Mouse (Mus musculus) intestine, embryonic 14.5 days (tissue): Measurements from ENCODE around the gene Ntm. TPM values are rescaled to one million over a fixed set of nuclear protein-coding genes. Genes with fewer than 3 reads are reported as not detected.

ENCODE experiments used
- ATAC-seq: fragments of 200-750 bp; cut with Nextera tagmentation; replicated peaks from 2 replicates; pipeline ENCODE4 v1.8.0; 2017; ENCODE audit warnings: low read depth, moderate number of reproducible peaks, moderate TSS enrichment, moderate library complexity; ENCODE audit not compliant: low FRiP score, low TSS enrichment
- DNase-seq: peaks from one replicate; pipeline ENCODE4 v3.0.0-alpha.2; 2018; ENCODE audit warnings: low spot score
- H3K27ac ChIP-seq: fragments of 300-500 bp; sonication (generic); 2 replicates; pipeline ENCODE4 v1.5.1; 2014; ENCODE audit warnings: low read depth, mild to moderate bottlenecking, control low read depth
- H3K27me3 ChIP-seq: fragments of 300-500 bp; sonication (generic); replicated peaks from 2 replicates; pipeline ENCODE4 v1.6.1; 2014; ENCODE audit warnings: low read length, control low read depth; ENCODE audit not compliant: control insufficient read depth, insufficient read depth
- H3K36me3 ChIP-seq: fragments of 300-500 bp; sonication (generic); 2 replicates; pipeline ENCODE4 v1.6.1; 2014; ENCODE audit warnings: low read length, control low read depth; ENCODE audit not compliant: control insufficient read depth, insufficient read depth
- H3K4me1 ChIP-seq: fragments of 300-500 bp; sonication (generic); replicated peaks from 2 replicates; pipeline ENCODE4 v1.6.1; 2014; ENCODE audit warnings: low read length, control low read depth, mixed read lengths; ENCODE audit not compliant: control insufficient read depth, insufficient read depth
- H3K4me2 ChIP-seq: fragments of 300-500 bp; sonication (generic); 2 replicates; pipeline ENCODE4 v1.6.1; 2014; ENCODE audit warnings: low read length
- H3K4me3 ChIP-seq: fragments of 300-500 bp; sonication (generic); 2 replicates; pipeline ENCODE4 v1.5.1; 2014; ENCODE audit warnings: low read depth, low read length, control low read depth, mixed read lengths
- H3K9ac ChIP-seq: fragments of 300-500 bp; sonication (generic); 2 replicates; pipeline ENCODE4 v1.6.1; 2014; ENCODE audit warnings: mild to moderate bottlenecking, low read length
- H3K9me3 ChIP-seq: fragments of 300-500 bp; sonication (generic); 2 replicates; pipeline ENCODE4 v1.6.1; 2016; ENCODE audit warnings: low read length, control low read depth; ENCODE audit not compliant: control insufficient read depth
- WGBS: fragments of 180-500 bp; shearing (Covaris S2); extraction: QIAGEN DNeasy Blood & Tissue Kit; methylation state at CpG from one replicate; pipeline ENCODE4 v1.1.7; 2014; 5-methylcytosine and 5-hydroxymethylcytosine counted together
- polyA plus RNA-seq: library from polyadenylated mRNA; unstranded; fragments of >200 nt; fragmentation: Nextera tagmentation; extraction: Ambion mirVana; gene quantifications from 2 replicates; pipeline ENCODE4 v1.2.1, GENCODE M21; 2014

Ntm gene
- polyA plus RNA-seq, 1 experiment from 2014 or later = 11.6 TPM

GRCm38 (mm10) chr9:29866824-29867223, 96.1 kb downstream of the Ntm start:
- no peak for ATAC-seq
- no peak overlapping the region for H3K9ac ChIP-seq
- H3K4me3 ChIP-seq = no peak overlapping the region
- no peak overlapping the region for H3K4me2 ChIP-seq
- no peaks in the 10 kb centered on the region for H3K9me3 ChIP-seq
- H3K27ac ChIP-seq = no peak overlapping the region
- DNase-seq = no peak
- no peaks in the 10 kb centered on the region for H3K4me1 ChIP-seq
- no peaks in the 10 kb centered on the region for H3K27me3 ChIP-seq
- no peaks in the 10 kb centered on the region for H3K36me3 ChIP-seq
- 54% methylated on average over 3 of the region's 3 CpGs for WGBS

DNA sequence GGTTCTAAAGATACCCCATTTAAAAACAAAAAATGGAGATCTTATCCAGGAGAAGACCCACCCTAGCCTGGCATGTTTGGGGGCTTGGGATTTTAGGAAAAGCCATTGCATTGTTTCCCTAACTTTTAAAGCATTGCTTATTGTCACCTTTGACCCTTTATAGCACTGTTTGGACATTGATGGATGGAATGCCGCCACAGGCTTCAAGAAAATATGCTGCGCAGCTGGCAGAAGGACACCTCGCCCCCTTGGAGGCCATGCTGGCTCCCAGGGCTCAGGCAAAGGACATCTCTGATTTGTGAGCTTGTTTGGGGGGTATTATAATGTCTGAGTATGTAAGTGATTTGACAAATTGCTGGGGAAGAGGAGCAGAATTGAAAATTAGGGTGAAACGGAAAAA, 96.8 kb downstream of the Ntm start:
- Histone ChIP-seq H3K4me1 (no peaks in the 10 kb centered on the region), H3K4me3 (no peak overlapping the region), H3K9me3 (no peaks in the 10 kb centered on the region), H3K9ac (no peak overlapping the region), H3K27ac (no peak overlapping the region), H3K36me3 (no peaks in the 10 kb centered on the region), H3K27me3 (no peaks in the 10 kb centered on the region), H3K4me2 (no peak overlapping the region)
- ATAC-seq (no peak), DNase-seq (no peak)
- 42% methylated on average over 4 of the region's 4 CpGs for WGBS

DNA sequence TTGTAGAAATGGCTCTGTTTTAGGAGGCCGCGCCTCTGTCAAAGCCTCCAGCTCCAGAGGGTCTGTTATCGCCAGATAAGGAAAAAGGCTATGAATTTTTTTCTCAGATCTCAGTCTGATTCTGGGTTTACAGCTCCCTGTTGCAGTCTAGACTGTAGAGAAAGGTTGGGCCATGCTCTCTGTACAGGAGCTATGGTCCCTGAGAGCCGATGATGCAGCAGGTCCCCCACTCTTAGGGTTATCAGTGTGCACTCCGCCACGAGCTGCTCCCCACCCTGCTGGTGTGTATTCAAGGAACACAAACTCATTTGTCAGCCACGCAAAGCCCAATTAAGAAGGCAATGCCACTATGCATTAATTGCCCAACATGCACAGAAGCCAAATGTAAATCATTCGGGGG, 97.4 kb downstream of the Ntm start:
- DNase-seq = no peak
- Histone ChIP-seq H3K9me3 (no peaks in the 10 kb centered on the region), H3K36me3 (no peaks in the 10 kb centered on the region), H3K4me3 (no peak overlapping the region), H3K27me3 (no peaks in the 10 kb centered on the region), H3K4me1 (no peaks in the 10 kb centered on the region), H3K9ac (no peak overlapping the region), H3K27ac (no peak overlapping the region), H3K4me2 (no peak overlapping the region)
- ATAC-seq = no peak
- WGBS = 61% methylated on average over 8 of the region's 8 CpGs

- no peaks in the 10 kb centered on the region for H3K27me3 ChIP-seq
- H3K9ac ChIP-seq = no peak overlapping the region
- no peak overlapping the region for H3K27ac ChIP-seq
- no peak overlapping the region for H3K4me3 ChIP-seq
- WGBS = 18% methylated on average over 1 of the region's 1 CpGs
- H3K4me1 ChIP-seq = no peaks in the 10 kb centered on the region
- no peak overlapping the region for H3K4me2 ChIP-seq
- ATAC-seq (no peak), DNase-seq (no peak)
- H3K9me3 ChIP-seq = no peaks in the 10 kb centered on the region
- H3K36me3 ChIP-seq = no peaks in the 10 kb centered on the region
These were observed 98.1 kb downstream of the Ntm start for GRCm38 (mm10) chr9:29864886-29865285.

GRCm38 (mm10) chr9:29862408-29862807, 100.5 kb downstream of the Ntm start:
- WGBS = 69% methylated on average over 5 of the region's 5 CpGs
- no peak overlapping the region for H3K27ac ChIP-seq

GRCm38 (mm10) chr9:29859256-29860048, 103.5 kb downstream of the Ntm start:
- Histone ChIP-seq H3K4me1 (no peaks in the 10 kb centered on the region), H3K9me3 (no peaks in the 10 kb centered on the region), H3K27ac (no peak overlapping the region), H3K9ac (no peak overlapping the region), H3K27me3 (no peaks in the 10 kb centered on the region), H3K4me2 (no peak overlapping the region), H3K4me3 (no peak overlapping the region), H3K36me3 (no peaks in the 10 kb centered on the region)
- DNase-seq = no peak
- ATAC-seq = no peak
- WGBS = 90% methylated on average over 6 of the region's 6 CpGs

More at GRCm38 (mm10) chr9:29862408-29862807, 100.5 kb downstream of the Ntm start:
- Histone ChIP-seq H3K4me3 (no peak overlapping the region), H3K4me1 (no peaks in the 10 kb centered on the region), H3K36me3 (no peaks in the 10 kb centered on the region), H3K9me3 (no peaks in the 10 kb centered on the region), H3K27me3 (no peaks in the 10 kb centered on the region), H3K9ac (no peak overlapping the region), H3K4me2 (no peak overlapping the region)
- DNase-seq = no peak
- no peak for ATAC-seq

DNA sequence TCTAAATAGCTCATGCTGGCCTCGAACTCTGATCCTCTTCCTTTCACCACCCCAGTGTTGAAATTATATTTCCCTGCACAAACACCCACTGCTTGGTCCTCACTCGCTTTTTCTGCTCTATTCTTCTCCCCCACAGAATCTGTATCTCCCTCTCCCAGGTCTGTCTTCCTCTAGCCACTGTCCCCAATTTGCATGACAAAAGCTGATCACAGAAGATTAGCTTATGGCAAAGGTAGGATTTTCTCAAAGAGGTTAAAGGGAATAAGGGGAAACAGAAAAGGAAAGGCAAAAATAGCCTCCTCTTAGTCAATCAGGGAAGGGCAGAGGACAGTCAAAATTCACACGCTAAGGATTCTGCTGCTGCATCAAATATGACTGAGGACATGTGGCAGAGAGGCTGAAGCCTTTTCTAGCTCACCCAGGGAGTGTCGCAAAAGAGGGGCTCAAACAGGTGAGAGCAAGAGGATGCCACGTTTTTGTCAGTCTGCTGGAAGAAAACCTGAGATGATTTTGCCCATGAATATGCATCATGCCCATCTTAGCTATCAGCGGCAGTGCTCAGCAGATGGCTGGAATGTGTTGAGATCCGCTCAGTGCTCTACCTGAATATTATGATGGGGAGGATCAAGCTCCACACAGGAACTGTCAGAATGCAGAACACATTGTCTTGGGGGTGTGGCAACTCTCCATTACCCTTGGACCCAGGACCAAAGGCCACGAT, 114.0 kb downstream of the Ntm start:
- Histone ChIP-seq H3K4me3 (no peak overlapping the region), H3K36me3 (no peaks in the 10 kb centered on the region), H3K27ac (no peak overlapping the region), H3K9me3 (no peaks in the 10 kb centered on the region), H3K27me3 (no peaks in the 10 kb centered on the region), H3K9ac (no peak overlapping the region), H3K4me1 (no peaks in the 10 kb centered on the region), H3K4me2 (no peak overlapping the region)
- ATAC-seq = no peak
- 47% methylated on average over 8 of the region's 8 CpGs for WGBS
- no peak for DNase-seq

DNA sequence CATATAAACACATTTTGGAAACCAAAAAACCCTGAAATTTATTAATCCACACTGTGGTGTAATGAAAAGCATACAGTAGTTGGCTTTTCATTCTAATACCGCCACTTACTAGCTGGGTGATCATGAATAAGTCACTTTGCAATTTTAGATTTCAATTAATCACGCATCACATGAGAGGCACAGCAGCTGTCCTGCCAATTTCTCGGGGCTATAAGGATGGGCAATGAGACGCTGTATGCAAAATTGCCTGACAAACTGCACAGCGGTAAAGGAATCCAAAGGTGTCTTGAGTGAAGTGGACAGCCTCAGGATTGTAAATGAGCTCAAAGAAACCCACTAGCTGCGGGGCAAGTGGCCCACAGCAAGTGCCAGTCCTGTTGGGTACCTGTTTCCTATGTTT, 125.6 kb downstream of the Ntm start:
- Histone ChIP-seq H3K4me1 (no peaks in the 10 kb centered on the region), H3K9ac (no peak overlapping the region), H3K9me3 (no peaks in the 10 kb centered on the region), H3K36me3 (no peaks in the 10 kb centered on the region), H3K4me3 (no peak overlapping the region), H3K4me2 (no peak overlapping the region), H3K27me3 (no peaks in the 10 kb centered on the region), H3K27ac (no peak overlapping the region)
- WGBS = 84% methylated on average over 6 of the region's 6 CpGs
- no peak for ATAC-seq
- DNase-seq = no peak

DNA sequence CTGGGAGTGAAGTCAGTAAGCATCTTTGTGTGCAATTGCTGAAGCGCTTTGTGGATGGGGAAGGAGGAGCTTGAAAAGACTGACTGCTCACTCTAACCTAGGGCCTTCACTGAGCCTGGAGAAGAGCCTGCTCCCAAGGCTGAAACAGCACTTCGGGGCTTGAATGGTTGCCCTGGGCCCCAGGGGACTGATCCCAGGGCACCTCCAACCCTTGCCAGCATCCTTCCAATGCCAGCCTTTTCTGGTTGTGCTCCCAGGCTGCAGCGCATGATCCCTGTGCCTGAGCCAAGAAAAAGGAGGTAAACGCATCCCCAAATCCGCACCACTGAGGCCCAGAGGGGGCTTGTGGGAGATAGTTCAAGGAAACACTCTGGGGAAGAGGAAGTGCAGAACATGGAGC, 128.0 kb downstream of the Ntm start:
- Histone ChIP-seq H3K36me3 (no peaks in the 10 kb centered on the region), H3K27me3 (no peaks in the 10 kb centered on the region), H3K4me3 (no peak overlapping the region), H3K4me2 (no peak overlapping the region), H3K9me3 (no peaks in the 10 kb centered on the region), H3K27ac (no peak overlapping the region), H3K9ac (no peak overlapping the region), H3K4me1 (no peaks in the 10 kb centered on the region)
- WGBS = 85% methylated on average over 5 of the region's 5 CpGs
- no peak for DNase-seq
- no peak for ATAC-seq
